Mouse (Mus musculus): ENCODE measurements around the gene Cidec. TPM values are rescaled to one million over a fixed set of nuclear protein-coding genes. Genes with fewer than 3 reads are reported as not detected.

The Cidec gene
- polyA plus RNA-seq, 1 experiment = not detected

DNA sequence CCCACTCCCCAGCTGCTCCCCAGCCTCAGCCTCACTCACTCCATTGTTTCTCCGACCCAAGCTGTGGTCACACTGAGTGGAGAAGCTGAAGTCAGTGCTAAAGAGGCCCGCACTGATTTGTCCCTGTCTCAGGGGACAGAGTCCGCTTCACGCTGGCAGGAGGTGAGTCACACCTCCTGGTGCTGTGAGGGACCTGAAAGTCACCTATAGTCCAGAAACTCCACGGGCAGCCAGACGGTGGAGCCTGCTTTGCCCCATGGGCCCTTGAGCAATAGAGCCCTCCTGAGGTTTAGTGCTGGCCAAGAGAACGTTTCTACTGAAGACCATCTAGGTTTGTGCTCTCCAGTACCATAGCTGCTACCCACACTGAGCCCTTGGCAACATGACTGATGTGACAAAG, 869 bp downstream of the Cidec start:
- H3K4me3 ChIP-seq = no peak overlapping the region
- no peak overlapping the region for H3K4me2 ChIP-seq (ENCODE audit: low read depth)
- H3K27me3 ChIP-seq (ENCODE audit: control insufficient read depth, insufficient read depth, insufficient read length) = peaks cover 19% of the 10 kb centered on the region
- H3K36me3 ChIP-seq (ENCODE audit: control insufficient read depth, insufficient read depth) = no peaks in the 10 kb centered on the region
- no peak overlapping the region for H3ac ChIP-seq (ENCODE audit: control insufficient read depth, insufficient read length)
- no peaks in the 10 kb centered on the region for H3K79me2 ChIP-seq (ENCODE audit: control insufficient read depth, insufficient read depth)
- TF ChIP-seq USF1 (IDR thresholded peaks at IDR 0.05; ENCODE audit: low read depth) = no peak
- TF ChIP-seq POLR2AphosphoS2 (IDR thresholded peaks at IDR 0.05; ENCODE audit: insufficient read length, low read depth) = no peak
- no peak for TF ChIP-seq MAX (IDR thresholded peaks at IDR 0.05; ENCODE audit: low read depth)
- no peak for TF ChIP-seq E2F4 (IDR thresholded peaks at IDR 0.05; ENCODE audit: insufficient read depth)
- TF ChIP-seq MYOG (IDR thresholded peaks at IDR 0.05; ENCODE audit: control insufficient read depth in 1 of 3, insufficient read depth in 1 of 3, insufficient read length in 2 of 3, low read depth in 2 of 3) = no peak
- no peak for TF ChIP-seq TCF3 (IDR thresholded peaks at IDR 0.05; ENCODE audit: insufficient read length, low read depth)
- TF ChIP-seq SRF (IDR thresholded peaks at IDR 0.05; ENCODE audit: control insufficient read depth, insufficient read length, low read depth) = no peak
- TF ChIP-seq CEBPB (IDR thresholded peaks at IDR 0.05; ENCODE audit: insufficient read depth, poor library complexity, severe bottlenecking) = no peak
- TF ChIP-seq POLR2A (IDR thresholded peaks at IDR 0.05; ENCODE audit: insufficient read length, low read depth) = no peak
- no peak for TF ChIP-seq MYOD1 (IDR thresholded peaks at IDR 0.05; ENCODE audit: control insufficient read depth in 1 of 3, insufficient read length in 2 of 3, low read depth in 2 of 3)
- no peak for TF ChIP-seq REST (IDR thresholded peaks at IDR 0.05; ENCODE audit: insufficient read depth, insufficient read length)
- no peak for TF ChIP-seq TCF12 (IDR thresholded peaks at IDR 0.05; ENCODE audit: insufficient read depth, poor library complexity, severe bottlenecking)

DNA sequence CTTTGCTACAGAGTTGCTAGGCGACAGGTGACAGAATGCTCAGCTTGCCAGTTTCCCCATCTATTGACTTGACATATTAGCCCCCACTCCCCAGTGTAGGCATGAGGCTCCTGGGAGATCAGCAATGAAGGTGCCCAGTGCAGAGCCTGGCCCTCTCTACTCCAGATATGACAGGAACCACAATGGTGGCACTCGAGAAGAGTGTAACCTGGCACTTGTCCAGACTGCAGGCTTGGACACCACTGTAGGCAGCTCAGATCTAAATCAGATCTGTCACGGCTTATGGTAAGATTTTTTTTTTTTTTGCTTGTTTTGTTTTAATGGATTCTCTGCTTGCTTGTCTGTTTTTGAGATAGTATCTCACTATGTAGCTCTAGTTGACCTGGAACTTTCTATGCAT, 1.9 kb downstream of the Cidec start:
- TF ChIP-seq POLR2AphosphoS2 (IDR thresholded peaks at IDR 0.05; ENCODE audit: insufficient read length, low read depth) (no peak), POLR2A (IDR thresholded peaks at IDR 0.05; ENCODE audit: insufficient read length, low read depth) (no peak), MAX (IDR thresholded peaks at IDR 0.05; ENCODE audit: low read depth) (no peak), SRF (IDR thresholded peaks at IDR 0.05; ENCODE audit: control insufficient read depth, insufficient read length, low read depth) (no peak), E2F4 (IDR thresholded peaks at IDR 0.05; ENCODE audit: insufficient read depth) (no peak), MYOG (IDR thresholded peaks at IDR 0.05; ENCODE audit: control insufficient read depth in 1 of 3, insufficient read depth in 1 of 3, insufficient read length in 2 of 3, low read depth in 2 of 3) (no peak), MYOD1 (IDR thresholded peaks at IDR 0.05; ENCODE audit: control insufficient read depth in 1 of 3, insufficient read length in 2 of 3, low read depth in 2 of 3) (no peak), REST (IDR thresholded peaks at IDR 0.05; ENCODE audit: insufficient read depth, insufficient read length) (no peak), CEBPB (IDR thresholded peaks at IDR 0.05; ENCODE audit: insufficient read depth, poor library complexity, severe bottlenecking) (no peak), USF1 (IDR thresholded peaks at IDR 0.05; ENCODE audit: low read depth) (no peak), TCF3 (IDR thresholded peaks at IDR 0.05; ENCODE audit: insufficient read length, low read depth) (no peak), TCF12 (IDR thresholded peaks at IDR 0.05; ENCODE audit: insufficient read depth, poor library complexity, severe bottlenecking) (no peak)
- H3K36me3 ChIP-seq (ENCODE audit: control insufficient read depth, insufficient read depth) = no peaks in the 10 kb centered on the region
- no peaks in the 10 kb centered on the region for H3K79me2 ChIP-seq (ENCODE audit: control insufficient read depth, insufficient read depth)
- H3K4me2 ChIP-seq (ENCODE audit: low read depth) = no peak overlapping the region
- peaks cover 19% of the 10 kb centered on the region for H3K27me3 ChIP-seq (ENCODE audit: control insufficient read depth, insufficient read depth, insufficient read length)
- no peak overlapping the region for H3ac ChIP-seq (ENCODE audit: control insufficient read depth, insufficient read length)
- no peak overlapping the region for H3K4me3 ChIP-seq

DNA sequence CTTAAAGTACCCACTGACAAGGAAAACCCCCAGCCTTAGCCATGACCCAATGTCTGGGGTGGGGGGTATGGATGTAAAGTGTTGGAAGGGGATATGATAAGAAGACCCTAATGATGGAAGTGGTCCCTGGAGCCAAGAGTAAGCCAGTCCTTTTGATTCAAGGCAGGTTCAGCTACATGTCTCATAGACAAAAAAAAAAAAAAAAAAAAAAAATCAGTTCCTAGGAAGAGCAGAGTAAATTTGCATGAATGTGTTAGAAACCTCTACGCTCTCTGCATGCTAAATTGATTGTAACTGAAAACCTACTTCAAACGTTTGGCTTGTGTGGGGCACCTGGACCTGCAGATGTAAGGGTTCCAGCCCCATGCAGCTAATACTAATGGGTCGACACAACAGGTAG, 3.8 kb downstream of the Cidec start:
- peaks cover 19% of the 10 kb centered on the region for H3K27me3 ChIP-seq (ENCODE audit: control insufficient read depth, insufficient read depth, insufficient read length)
- H3K4me3 ChIP-seq = no peak overlapping the region
- no peaks in the 10 kb centered on the region for H3K79me2 ChIP-seq (ENCODE audit: control insufficient read depth, insufficient read depth)

DNA sequence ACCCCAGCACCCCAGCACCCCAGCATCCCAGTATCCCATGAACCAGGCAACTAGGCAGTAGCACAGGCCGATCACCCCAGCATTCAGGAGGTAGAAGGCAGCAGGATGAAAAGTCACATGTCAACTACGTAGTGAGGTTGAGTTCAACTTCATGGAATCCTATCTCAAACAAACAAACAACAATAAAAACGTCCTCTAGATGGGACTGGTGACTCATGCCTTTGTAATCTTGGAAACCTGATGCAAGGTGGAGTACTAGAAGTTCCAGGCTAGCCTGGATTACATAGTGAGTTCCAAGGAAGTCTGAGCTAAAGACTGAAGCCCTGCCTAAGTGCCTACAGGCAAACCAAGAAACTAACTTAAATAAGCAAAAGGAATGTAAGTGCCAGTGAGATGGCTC, 4.7 kb downstream of the Cidec start:
- TF ChIP-seq MYOG (IDR thresholded peaks at IDR 0.05; ENCODE audit: control insufficient read depth in 1 of 3, insufficient read depth in 1 of 3, insufficient read length in 2 of 3, low read depth in 2 of 3) = no peak
- TF ChIP-seq REST (IDR thresholded peaks at IDR 0.05; ENCODE audit: insufficient read depth, insufficient read length) = no peak
- no peak for TF ChIP-seq CEBPB (IDR thresholded peaks at IDR 0.05; ENCODE audit: insufficient read depth, poor library complexity, severe bottlenecking)
- TF ChIP-seq USF1 (IDR thresholded peaks at IDR 0.05; ENCODE audit: low read depth) = no peak
- TF ChIP-seq E2F4 (IDR thresholded peaks at IDR 0.05; ENCODE audit: insufficient read depth) = no peak
- TF ChIP-seq POLR2A (IDR thresholded peaks at IDR 0.05; ENCODE audit: insufficient read length, low read depth) = no peak
- TF ChIP-seq POLR2AphosphoS2 (IDR thresholded peaks at IDR 0.05; ENCODE audit: insufficient read length, low read depth) = no peak
- H3K4me3 ChIP-seq = no peak overlapping the region
- H3K36me3 ChIP-seq (ENCODE audit: control insufficient read depth, insufficient read depth) = no peaks in the 10 kb centered on the region

More for the DNA sequence above, 3.8 kb downstream of the Cidec start:
- H3K36me3 ChIP-seq (ENCODE audit: control insufficient read depth, insufficient read depth) = no peaks in the 10 kb centered on the region
- no peak overlapping the region for H3ac ChIP-seq (ENCODE audit: control insufficient read depth, insufficient read length)
- no peak overlapping the region for H3K4me2 ChIP-seq (ENCODE audit: low read depth)
- TF ChIP-seq TCF3 (IDR thresholded peaks at IDR 0.05; ENCODE audit: insufficient read length, low read depth) (no peak), TCF12 (IDR thresholded peaks at IDR 0.05; ENCODE audit: insufficient read depth, poor library complexity, severe bottlenecking) (no peak), MYOG (IDR thresholded peaks at IDR 0.05; ENCODE audit: control insufficient read depth in 1 of 3, insufficient read depth in 1 of 3, insufficient read length in 2 of 3, low read depth in 2 of 3) (no peak), REST (IDR thresholded peaks at IDR 0.05; ENCODE audit: insufficient read depth, insufficient read length) (no peak), USF1 (IDR thresholded peaks at IDR 0.05; ENCODE audit: low read depth) (no peak), E2F4 (IDR thresholded peaks at IDR 0.05; ENCODE audit: insufficient read depth) (no peak), SRF (IDR thresholded peaks at IDR 0.05; ENCODE audit: control insufficient read depth, insufficient read length, low read depth) (no peak), MAX (IDR thresholded peaks at IDR 0.05; ENCODE audit: low read depth) (no peak), CEBPB (IDR thresholded peaks at IDR 0.05; ENCODE audit: insufficient read depth, poor library complexity, severe bottlenecking) (no peak)

DNA sequence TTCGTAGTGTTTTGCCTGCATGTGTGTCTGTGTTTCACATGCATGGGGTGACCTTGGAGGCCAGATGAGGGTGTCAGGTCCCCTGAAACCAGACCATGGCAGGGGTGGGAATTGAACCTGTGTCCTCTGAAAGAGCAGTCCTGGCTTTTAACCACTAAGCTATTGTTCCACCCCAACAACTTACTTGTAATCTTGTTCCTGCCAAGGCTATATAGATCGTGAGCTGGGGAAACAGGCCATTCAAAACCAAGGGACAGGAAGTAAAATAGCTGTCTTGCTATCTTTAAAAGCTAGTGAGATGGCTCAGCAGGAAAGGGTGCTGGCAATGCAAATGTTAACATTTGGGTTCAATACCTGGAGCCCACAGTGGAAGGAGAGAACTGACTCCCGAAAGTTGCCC, 5.6 kb downstream of the Cidec start:
- H3K27me3 ChIP-seq (ENCODE audit: control insufficient read depth, insufficient read depth, insufficient read length) = peaks cover 20% of the 10 kb centered on the region
- no peaks in the 10 kb centered on the region for H3K36me3 ChIP-seq (ENCODE audit: control insufficient read depth, insufficient read depth)
- H3K4me2 ChIP-seq (ENCODE audit: low read depth) = no peak overlapping the region
- no peak overlapping the region for H3ac ChIP-seq (ENCODE audit: control insufficient read depth, insufficient read length)
- TF ChIP-seq TCF12 (IDR thresholded peaks at IDR 0.05; ENCODE audit: insufficient read depth, poor library complexity, severe bottlenecking) (no peak), E2F4 (IDR thresholded peaks at IDR 0.05; ENCODE audit: insufficient read depth) (no peak), CEBPB (IDR thresholded peaks at IDR 0.05; ENCODE audit: insufficient read depth, poor library complexity, severe bottlenecking) (no peak)
- H3K79me2 ChIP-seq (ENCODE audit: control insufficient read depth, insufficient read depth) = no peaks in the 10 kb centered on the region
- no peak overlapping the region for H3K4me3 ChIP-seq

More for the DNA sequence above, 4.7 kb downstream of the Cidec start:
- Histone ChIP-seq H3K27me3 (ENCODE audit: control insufficient read depth, insufficient read depth, insufficient read length) (peaks cover 17% of the 10 kb centered on the region), H3ac (ENCODE audit: control insufficient read depth, insufficient read length) (no peak overlapping the region), H3K4me2 (ENCODE audit: low read depth) (no peak overlapping the region), H3K79me2 (ENCODE audit: control insufficient read depth, insufficient read depth) (no peaks in the 10 kb centered on the region)

Measured in myocyte (in vitro differentiated cells).